Mouse (Mus musculus): ENCODE results near the gene Aph1b.

The Aph1b gene

GRCm38 (mm10) chr9:66739516-66739915 is 55.8 kb downstream of the Aph1b start:
- DNase-seq (ENCODE audit: low read depth, low spot score) = no peak

DNA sequence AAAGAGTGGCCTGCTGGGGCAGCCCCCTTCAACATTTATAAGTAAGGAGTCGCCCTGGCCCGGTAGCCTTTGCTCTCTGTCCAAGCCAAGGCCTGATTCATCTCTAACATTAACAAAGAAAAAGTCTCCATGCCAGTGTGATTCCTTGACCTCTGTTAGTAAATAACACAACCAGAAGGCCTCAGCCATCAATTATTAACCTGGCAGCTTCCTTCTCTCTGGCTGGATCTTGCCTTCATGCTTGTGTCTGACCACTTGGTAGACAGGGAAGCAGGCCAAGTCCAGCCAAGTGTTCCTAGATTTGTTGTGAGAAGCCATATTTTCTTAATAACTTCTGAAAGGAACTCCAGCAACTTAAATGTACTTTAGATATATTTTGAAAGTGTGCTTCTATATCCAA is 58.7 kb downstream of the Aph1b start:
- no peak for DNase-seq (ENCODE audit: low read depth, low spot score)

- no peak for DNase-seq (ENCODE audit: low read depth, low spot score)
Measured at GRCm38 (mm10) chr9:66736016-66736415, 59.3 kb downstream of the Aph1b start.

DNA sequence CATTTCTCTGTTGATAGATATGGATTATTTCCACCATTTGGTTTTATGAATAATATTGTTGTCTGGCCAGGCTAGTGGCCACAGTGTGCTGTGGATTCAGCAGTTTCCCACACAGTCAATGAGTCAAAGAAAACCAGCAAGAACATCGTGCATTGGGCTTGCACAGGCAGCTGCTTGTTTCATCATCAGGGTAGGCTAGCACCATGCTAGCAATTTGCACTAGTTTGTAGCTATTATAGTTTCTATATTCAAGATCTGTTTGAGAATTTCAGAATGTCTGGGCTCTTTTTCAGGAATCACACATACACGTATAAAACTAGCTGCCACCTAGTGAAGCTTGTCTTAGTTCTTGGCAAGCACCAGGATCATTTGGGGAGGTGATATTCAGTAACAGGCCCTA is 60.2 kb downstream of the Aph1b start:
- DNase-seq (ENCODE audit: low read depth, low spot score) = no peak

DNA sequence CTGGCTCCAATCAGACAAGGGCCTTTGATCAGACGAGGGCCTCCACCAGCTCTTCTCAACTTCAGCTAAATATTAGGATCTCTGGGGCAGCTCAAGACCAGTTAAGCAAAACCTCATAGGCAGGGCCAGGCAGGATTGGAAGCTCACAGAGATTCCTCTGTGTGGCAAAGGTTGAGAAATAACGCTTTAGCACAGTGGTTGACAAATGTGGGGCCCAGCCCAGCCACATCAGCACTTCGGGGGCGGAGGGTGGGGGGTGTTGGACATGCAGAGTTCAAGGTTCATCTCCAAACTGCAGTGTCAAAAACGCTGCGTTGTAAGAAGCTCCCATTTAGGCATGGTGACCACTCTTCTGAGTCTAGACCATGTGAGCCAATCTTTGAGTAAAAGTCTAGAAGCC is 60.7 kb downstream of the Aph1b start:
- no peak for DNase-seq (ENCODE audit: low read depth, low spot score)

GRCm38 (mm10) chr9:66732791-66733691 is 62.2 kb downstream of the Aph1b start:
- DNase-seq (ENCODE audit: low read depth, low spot score) = no peak

DNA sequence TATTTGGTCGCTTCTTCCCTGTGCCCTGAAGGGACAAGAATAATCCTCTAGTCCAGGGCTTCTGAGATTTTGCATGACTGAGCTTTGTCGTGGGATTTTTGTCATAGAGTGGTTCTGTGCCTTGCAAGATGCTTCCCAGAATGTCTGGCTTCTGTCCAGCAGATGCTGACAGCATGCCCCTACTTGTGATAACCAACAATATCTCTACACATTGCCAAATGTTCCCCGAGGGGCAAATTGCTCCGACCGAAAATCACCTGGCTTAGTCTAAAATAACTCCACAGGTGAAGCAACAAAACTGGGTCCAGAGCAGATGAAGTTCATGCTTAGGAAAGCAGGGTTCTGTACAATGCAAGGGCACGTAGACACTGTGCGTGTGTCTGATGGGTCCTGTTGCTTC is 64.0 kb downstream of the Aph1b start:
- DNase-seq (ENCODE audit: low read depth, low spot score) = no peak

DNA sequence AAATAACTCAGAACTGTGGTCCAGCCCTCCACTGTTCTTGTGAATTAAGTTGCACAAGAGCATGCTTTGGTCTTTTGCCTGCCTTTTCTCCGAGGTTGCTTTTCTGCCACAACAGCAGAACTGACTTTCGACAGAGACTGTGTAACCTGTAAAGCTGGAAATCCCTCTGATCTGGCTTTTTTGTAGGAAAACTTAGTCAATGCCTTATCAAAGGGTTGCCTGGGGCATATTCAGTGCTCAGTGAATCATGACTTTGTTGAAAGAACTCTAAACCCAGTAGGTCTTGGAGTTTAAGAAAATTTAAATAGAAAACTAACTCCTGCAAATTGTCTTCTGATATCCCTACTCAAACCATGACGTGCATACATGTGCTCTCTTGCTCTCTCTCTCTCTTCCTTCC is 64.7 kb downstream of the Aph1b start:
- no peak for DNase-seq (ENCODE audit: low read depth, low spot score)

DNA sequence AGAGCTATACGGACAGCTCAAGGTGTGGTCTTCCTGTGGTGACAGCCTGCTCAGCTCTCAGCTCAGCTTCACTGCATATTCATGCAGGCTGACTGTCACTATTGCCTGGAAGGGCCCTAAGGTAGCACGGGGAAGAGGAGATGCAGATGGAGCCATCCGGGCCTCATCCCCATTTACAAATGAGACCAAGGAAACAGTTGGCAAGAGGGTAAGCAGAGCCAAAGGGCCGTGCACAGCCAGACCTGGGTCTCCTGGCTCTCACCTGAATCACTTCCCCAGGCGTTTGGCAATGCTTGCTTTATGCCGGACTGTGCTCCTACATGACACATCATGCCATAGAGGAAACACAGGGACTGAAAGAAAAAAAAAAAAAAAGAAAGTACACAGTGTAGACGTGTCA is 68.0 kb downstream of the Aph1b start:
- DNase-seq (ENCODE audit: low read depth, low spot score) = no peak

DNA sequence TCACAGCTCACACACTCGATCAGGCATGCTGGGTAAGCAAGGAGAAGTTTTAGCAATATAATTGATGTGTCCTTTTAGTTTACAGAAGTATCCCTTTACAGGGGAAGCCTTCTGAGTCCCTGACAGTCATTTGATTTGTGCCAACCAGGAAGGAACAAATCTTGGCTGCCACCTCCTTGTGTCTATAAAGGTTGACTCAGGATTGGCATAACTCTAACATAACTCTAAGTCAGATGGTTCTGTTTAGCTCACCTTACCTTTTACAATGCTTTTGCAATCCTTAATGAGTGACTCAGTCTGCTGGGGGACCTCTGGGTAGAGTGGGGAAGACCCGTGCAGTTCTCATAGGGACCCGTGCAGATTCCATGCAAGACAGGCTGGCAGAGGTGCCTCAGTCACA is 69.7 kb downstream of the Aph1b start:
- DNase-seq (ENCODE audit: low read depth, low spot score) = no peak
